In genomic region chr17:63862399-63862798, GRCm38 (mm10) we compare ENCODE assay signal across 13 mouse cellular contexts. TPM values are rescaled to one million over a fixed set of nuclear protein-coding genes. Genes with fewer than 3 reads are reported as not detected.
A peak's percentile ranks its signal among the peaks of the same experiment; 100 is the strongest.
DNase-seq lines count a peak whose midpoint lies in the region; ATAC-seq and TF ChIP-seq lines count a peak whose summit lies in the region.
"Had no signal": no experiment of that assay in that cellular context is flagged by ENCODE, and none has a peak within 500 bp of the region (broad histone marks: within the 10 kb centered on the region; RNA-seq: fewer than 3 reads in every experiment).

No protein-coding gene starts in this region.

- WGBS in heart, embryonic 12.5 days: 41% methylated on average over 3 of the region's 3 CpGs
- WGBS in kidney, embryonic 16.5 days: 25% methylated on average over 3 of the region's 3 CpGs
- 16% methylated on average over 3 of the region's 3 CpGs for WGBS in liver, embryonic 12.5 days (ENCODE audit: insufficient replicate concordance)

- peak overlapping the region; percentile 95; the same call in 1 of the 2 replicates for H3K4me2 ChIP-seq in heart, embryonic 12.5 days
- H3K4me2 ChIP-seq in kidney, embryonic 16.5 days (replicated peaks; ENCODE audit: low read depth, low read length): peak overlapping the region; percentile 93; the same call in 1 of the 2 replicates
- H3K4me2 ChIP-seq in liver, embryonic 12.5 days: peak overlapping the region; percentile 99

- H3K27ac ChIP-seq in heart, embryonic 12.5 days (ENCODE audit: poor library complexity, severe bottlenecking): no peak overlapping the region
- no peak overlapping the region for H3K27ac ChIP-seq in kidney, embryonic 16.5 days (ENCODE audit: low read length)
- no peak overlapping the region for H3K27ac ChIP-seq in liver, embryonic 12.5 days
- H3K27ac ChIP-seq: midbrain, embryonic 12.5 days had no signal

- no peak for ATAC-seq in heart, embryonic 12.5 days (ENCODE audit: insufficient number of reproducible peaks, low FRiP score)
- no peak for ATAC-seq in kidney, embryonic 16.5 days (ENCODE audit: low FRiP score, low TSS enrichment)
- ATAC-seq in liver, embryonic 12.5 days: no peak

- no peak for TF ChIP-seq CTCF in E14TG2a.4 (conservative IDR thresholded peaks at IDR 0.05; ENCODE audit: low read length)

- no peak for DNase-seq in heart, adult 11 months
- DNase-seq in kidney, postnatal 10 days: no peak
- no peak for DNase-seq in layer of hippocampus, postnatal 25 days (ENCODE audit: extremely low spot score in 1 of 2, low spot score in 1 of 2)
- DNase-seq in embryo, embryonic 10 days (ENCODE audit: low spot score): no peak
- DNase-seq: thymus, adult 2 months had no signal

- no peaks in the 10 kb centered on the region for H3K36me3 ChIP-seq in heart, embryonic 12.5 days
- no peaks in the 10 kb centered on the region for H3K36me3 ChIP-seq in kidney, embryonic 16.5 days (ENCODE audit: insufficient read depth, low read length)
- H3K36me3 ChIP-seq in E14TG2a.4 (ENCODE audit: insufficient read depth, low read length): no peaks in the 10 kb centered on the region
- H3K36me3 ChIP-seq in liver, embryonic 12.5 days: no peaks in the 10 kb centered on the region
- H3K36me3 ChIP-seq: liver, embryonic 15.5 days; midbrain, embryonic 12.5 days had no signal

- no peak overlapping the region for H3K9ac ChIP-seq in heart, embryonic 12.5 days
- H3K9ac ChIP-seq in kidney, embryonic 16.5 days (replicated peaks; ENCODE audit: low read length): no peak overlapping the region
- H3K9ac ChIP-seq in liver, embryonic 12.5 days: no peak overlapping the region

- H3K9me3 ChIP-seq in heart, embryonic 12.5 days (replicated peaks): no peaks in the 10 kb centered on the region
- no peaks in the 10 kb centered on the region for H3K9me3 ChIP-seq in kidney, embryonic 16.5 days (ENCODE audit: low read length)
- no peaks in the 10 kb centered on the region for H3K9me3 ChIP-seq in E14TG2a.4 (ENCODE audit: low read length)
- no peaks in the 10 kb centered on the region for H3K9me3 ChIP-seq in liver, embryonic 12.5 days (replicated peaks)
- H3K9me3 ChIP-seq: liver, embryonic 15.5 days; midbrain, embryonic 12.5 days had no signal

- H3K4me3 ChIP-seq in heart, embryonic 12.5 days: no peak overlapping the region
- H3K4me3 ChIP-seq in kidney, embryonic 16.5 days (ENCODE audit: low read length): no peak overlapping the region; the same call in 1 of the 2 replicates
- peak overlapping the region; percentile 98; the same call in 1 of the 2 replicates for H3K4me3 ChIP-seq in E14TG2a.4 (replicated peaks; ENCODE audit: low read length)
- peak overlapping the region; percentile 84; the same call in 1 of the 2 replicates for H3K4me3 ChIP-seq in liver, embryonic 12.5 days

- H3K27me3 ChIP-seq in heart, embryonic 12.5 days (replicated peaks): no peaks in the 10 kb centered on the region
- no peaks in the 10 kb centered on the region for H3K27me3 ChIP-seq in kidney, embryonic 16.5 days (ENCODE audit: insufficient read depth, low read length)
- H3K27me3 ChIP-seq in E14TG2a.4 (ENCODE audit: insufficient read depth, low read length): peaks cover 23% of the 10 kb centered on the region
- 0 out of 2 replicates have a peak, but pooled peaks cover 9% of the 10 kb centered on the region for H3K27me3 ChIP-seq in liver, embryonic 12.5 days (replicated peaks)

- peaks cover 18% of the 10 kb centered on the region for H3K4me1 ChIP-seq in heart, embryonic 12.5 days (replicated peaks)
- peaks cover 15% of the 10 kb centered on the region for H3K4me1 ChIP-seq in kidney, embryonic 16.5 days (ENCODE audit: insufficient read depth, low read length)
- peaks cover 16% of the 10 kb centered on the region for H3K4me1 ChIP-seq in E14TG2a.4 (replicated peaks; ENCODE audit: low read depth, low read length)
- peaks cover 30% of the 10 kb centered on the region for H3K4me1 ChIP-seq in liver, embryonic 12.5 days

RNA-seq across cellular contexts. Expression of gene Fer, which starts 0.5 kb away (rescaled TPM):
- 27.2 and 27.7 TPM in 2 replicates for polyA plus RNA-seq in heart, embryonic 12.5 days (2016; fragmentation: Nextera tagmentation; extraction: Ambion mirVana)
- polyA plus RNA-seq in kidney, embryonic 16.5 days (2015; fragmentation: Nextera tagmentation; extraction: Ambion mirVana): 35.1 and 36.1 TPM in 2 replicates
- polyA plus RNA-seq in liver, embryonic 12.5 days (2016; fragmentation: Nextera tagmentation; extraction: Ambion mirVana): 14.6 and 17.1 TPM in 2 replicates
- total RNA-seq in layer of hippocampus, postnatal 25 days (2021): 10 to 100 TPM; 33.0 TPM

RNA-seq across cellular contexts. Expression of gene A930002H24Rik, which starts 1.2 kb away (rescaled TPM):
- 2.8 and 3.7 TPM in 2 replicates for polyA plus RNA-seq in heart, embryonic 12.5 days (2016; fragmentation: Nextera tagmentation; extraction: Ambion mirVana)
- 3.4 and 4.9 TPM in 2 replicates for polyA plus RNA-seq in kidney, embryonic 16.5 days (2015; fragmentation: Nextera tagmentation; extraction: Ambion mirVana)
- polyA plus RNA-seq in liver, embryonic 12.5 days (2016; fragmentation: Nextera tagmentation; extraction: Ambion mirVana): 0.91 and 1.1 TPM in 2 replicates
- total RNA-seq in layer of hippocampus, postnatal 25 days (2021): 1 to 10 TPM in 1 of 2 experiments, not detected in 1; 1.2 TPM
- total RNA-seq: gastrocnemius, adult 8-10 months; left cerebral cortex, adult 18-20 months had no signal
- polyA plus RNA-seq: thymus, adult 2 months had no signal

Comparison
In these comparisons a context has a peak if more than half of its experiments do, and no peak if none do; other contexts are left out.
1. H3K4me3 ChIP-seq: peak in E14TG2a.4 (single experiment) and liver, embryonic 12.5 days (single experiment); none in heart, embryonic 12.5 days (single experiment) and kidney, embryonic 16.5 days (single experiment).
2. Peak in every context shown above with its lines, with median percentiles within 50 percentile points of each other: H3K4me2 ChIP-seq.